Mouse (Mus musculus) liver, embryonic 15.5 days (tissue): ENCODE results near the gene Kcnk16. TPM values are rescaled to one million over a fixed set of nuclear protein-coding genes. Genes with fewer than 3 reads are reported as not detected.

ENCODE experiments used
- ATAC-seq: fragments of 200-750 bp; cut with Nextera tagmentation; 2 replicates; pipeline ENCODE4 v1.8.0; 2017; ENCODE audit warnings: moderate number of reproducible peaks, mild to moderate bottlenecking, moderate library complexity; ENCODE audit not compliant: insufficient read depth
- H3K27ac ChIP-seq: fragments of 300-500 bp; sonication (generic); replicated peaks from 2 replicates; pipeline ENCODE4 v1.5.1; 2015; ENCODE audit warnings: mild to moderate bottlenecking, inconsistent platforms
- H3K27me3 ChIP-seq: fragments of 300-500 bp; sonication (generic); 2 replicates; pipeline ENCODE4 v1.6.1; 2015; ENCODE audit warnings: mild to moderate bottlenecking, inconsistent platforms
- H3K36me3 ChIP-seq: fragments of 300-500 bp; sonication (generic); replicated peaks from 2 replicates; pipeline ENCODE4 v1.6.1; 2015; ENCODE audit warnings: moderate library complexity, mild to moderate bottlenecking, inconsistent platforms
- H3K4me1 ChIP-seq: fragments of 300-500 bp; sonication (generic); replicated peaks from 2 replicates; pipeline ENCODE4 v1.6.1; 2015; ENCODE audit warnings: inconsistent platforms
- H3K4me2 ChIP-seq: fragments of 300-500 bp; sonication (generic); 2 replicates; pipeline ENCODE4 v1.6.1; 2015; ENCODE audit warnings: moderate library complexity, mild to moderate bottlenecking, inconsistent platforms
- H3K4me3 ChIP-seq: fragments of 300-500 bp; sonication (generic); replicated peaks from 2 replicates; pipeline ENCODE4 v1.5.1; 2015; ENCODE audit warnings: mild to moderate bottlenecking, inconsistent platforms
- H3K9ac ChIP-seq: fragments of 300-500 bp; sonication (generic); 2 replicates; pipeline ENCODE4 v1.6.1; 2015; ENCODE audit warnings: moderate library complexity, mild to moderate bottlenecking, inconsistent platforms
- H3K9me3 ChIP-seq: fragments of 300-500 bp; sonication (generic); replicated peaks from 2 replicates; pipeline ENCODE4 v1.6.1; 2016; ENCODE audit warnings: inconsistent platforms
- WGBS: fragments of 180-500 bp; shearing (Covaris S2); methylation state at CpG from one replicate; pipeline ENCODE4 v1.1.7; 2015; ENCODE audit warnings: mixed read lengths; ENCODE audit not compliant: insufficient replicate concordance; 5-methylcytosine and 5-hydroxymethylcytosine counted together
- polyA plus RNA-seq: library from polyadenylated mRNA; unstranded; fragments of >200 nt; fragmentation: Nextera tagmentation; extraction: Ambion mirVana; gene quantifications from 2 replicates; pipeline ENCODE4 v1.2.1, GENCODE M21; 2015

Kcnk16 gene
- polyA plus RNA-seq, 1 experiment from 2014 or later: 11.3 TPM

DNA sequence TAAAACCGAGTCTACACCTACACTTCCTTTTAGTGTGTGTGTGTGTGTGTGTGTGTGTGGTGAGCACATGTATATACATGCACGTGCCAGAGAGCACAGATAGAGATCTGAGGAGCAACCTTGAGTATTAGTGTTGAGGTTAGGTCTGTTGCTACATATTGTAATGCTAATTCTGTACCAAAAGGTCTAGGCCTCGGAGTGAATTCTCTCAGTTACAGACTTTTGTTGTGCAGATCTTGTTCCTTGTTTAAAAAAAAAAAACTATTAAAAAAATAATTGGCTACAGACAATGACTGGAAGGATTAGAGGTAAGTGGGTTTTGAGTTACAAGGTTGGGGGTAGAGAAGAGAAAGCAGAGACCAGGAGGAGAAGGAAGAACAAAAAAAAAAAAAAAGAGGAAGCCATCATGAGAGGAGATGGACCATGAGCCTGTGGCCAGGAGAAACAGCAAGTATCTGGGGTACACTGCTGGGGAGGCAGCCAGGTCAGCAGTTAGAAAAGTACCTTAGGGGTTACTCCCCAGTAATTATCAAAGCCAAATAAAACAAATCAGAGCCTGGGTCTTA, 51.6 kb downstream of the Kcnk16 start:
- no peak for ATAC-seq
- Histone ChIP-seq H3K36me3 (no peaks in the 10 kb centered on the region), H3K4me3 (no peak overlapping the region), H3K27me3 (no peaks in the 10 kb centered on the region), H3K9me3 (no peaks in the 10 kb centered on the region), H3K4me1 (0 out of 2 replicates have a peak, but pooled peaks cover 9% of the 10 kb centered on the region), H3K27ac (no peak overlapping the region), H3K9ac (no peak overlapping the region), H3K4me2 (no peak overlapping the region)
- 30% methylated on average over 3 of the region's 3 CpGs for WGBS

DNA sequence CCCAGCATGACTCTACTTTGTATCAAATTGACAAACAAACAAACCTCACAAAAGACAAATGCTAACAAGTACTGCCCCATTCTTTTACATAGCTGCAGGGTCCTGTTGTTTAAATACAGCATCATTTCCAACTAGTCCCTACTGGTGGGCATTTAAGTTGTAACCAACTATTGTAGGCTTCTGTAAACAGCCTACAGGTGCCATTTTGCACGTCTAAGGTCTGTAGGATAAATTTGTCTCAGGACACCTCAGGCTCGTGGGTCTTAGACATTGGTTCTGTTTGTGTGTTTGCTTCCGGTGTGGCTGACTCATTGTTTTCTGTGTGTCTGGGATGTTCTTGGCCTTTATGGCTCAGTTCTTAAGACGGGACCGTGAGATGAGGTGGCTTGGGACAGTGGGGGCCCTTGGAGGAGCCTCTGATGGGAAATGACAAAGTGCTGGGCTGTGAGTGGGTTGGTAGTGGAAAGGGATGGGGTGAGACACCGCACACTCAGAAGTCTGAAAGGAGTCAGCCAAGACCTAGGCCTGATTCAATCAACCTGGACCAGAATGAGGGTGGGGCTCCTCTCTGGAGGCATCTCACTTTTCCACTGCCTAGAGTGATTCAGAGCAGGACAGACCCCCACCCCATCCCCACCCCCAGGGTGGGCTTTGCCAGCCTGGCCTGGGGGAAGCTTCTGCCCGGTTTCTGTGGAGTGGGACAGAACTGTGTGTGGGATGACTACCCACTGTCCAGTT, 52.3 kb downstream of the Kcnk16 start:
- H3K27ac ChIP-seq: no peak overlapping the region
- peaks cover 13% of the 10 kb centered on the region; the same call in 1 of the 2 replicates for H3K4me1 ChIP-seq
- H3K9me3 ChIP-seq: no peaks in the 10 kb centered on the region
- no peak overlapping the region for H3K9ac ChIP-seq
- H3K36me3 ChIP-seq: no peaks in the 10 kb centered on the region
- H3K4me3 ChIP-seq: no peak overlapping the region
- no peak overlapping the region for H3K4me2 ChIP-seq
- no peak for ATAC-seq
- 62% methylated on average over 7 of the region's 7 CpGs for WGBS
- no peaks in the 10 kb centered on the region for H3K27me3 ChIP-seq

DNA sequence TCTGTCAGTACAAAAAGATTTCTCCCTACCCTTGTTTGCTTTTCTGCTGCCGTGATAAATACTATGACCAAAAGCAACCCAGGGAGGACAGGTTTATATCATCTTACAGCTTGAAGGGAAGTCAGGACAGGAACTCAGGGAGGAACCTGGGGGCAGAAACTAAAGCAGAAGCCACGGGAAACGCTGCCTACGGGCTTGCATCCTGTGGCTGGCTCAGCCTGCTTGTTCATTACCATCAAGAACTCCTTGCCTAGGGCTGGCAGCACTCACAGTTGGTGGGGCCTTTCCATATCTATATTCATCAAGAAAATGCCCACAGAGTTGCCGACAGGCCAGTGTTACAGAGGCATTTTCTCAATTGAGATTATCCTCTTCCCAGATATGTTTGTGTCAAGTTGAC, 53.2 kb downstream of the Kcnk16 start:
- Histone ChIP-seq H3K4me3 (no peak overlapping the region), H3K4me2 (no peak overlapping the region), H3K27ac (no peak overlapping the region), H3K27me3 (no peaks in the 10 kb centered on the region), H3K9ac (no peak overlapping the region), H3K9me3 (no peaks in the 10 kb centered on the region), H3K4me1 (peaks cover 18% of the 10 kb centered on the region; the same call in 1 of the 2 replicates), H3K36me3 (no peaks in the 10 kb centered on the region)
- WGBS: 11% methylated on average over 5 of the region's 5 CpGs
- ATAC-seq: no peak

DNA sequence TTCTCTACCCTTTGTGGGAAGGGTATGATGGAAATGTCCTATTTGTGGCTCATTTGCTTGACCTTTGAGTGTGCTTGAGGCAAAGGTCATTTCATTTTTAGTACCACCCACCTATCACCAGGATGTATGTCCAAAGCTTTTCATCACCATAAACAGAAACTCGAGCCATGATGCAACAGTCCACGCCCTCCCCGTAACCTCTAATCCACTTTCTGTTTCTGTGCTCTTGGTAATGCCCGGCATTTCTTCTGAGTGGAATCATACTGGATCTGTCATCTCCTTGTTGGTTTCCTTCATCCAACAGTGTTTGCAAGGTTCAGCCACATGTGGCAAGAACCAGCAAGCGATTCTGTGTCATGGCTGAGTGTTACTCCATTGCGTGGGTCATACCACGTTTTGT, 54.9 kb downstream of the Kcnk16 start:
- Histone ChIP-seq H3K4me2 (no peak overlapping the region), H3K36me3 (no peaks in the 10 kb centered on the region), H3K4me3 (no peak overlapping the region), H3K9me3 (no peaks in the 10 kb centered on the region), H3K27ac (no peak overlapping the region), H3K9ac (no peak overlapping the region), H3K27me3 (no peaks in the 10 kb centered on the region), H3K4me1 (peaks cover 27% of the 10 kb centered on the region)
- 59% methylated on average over 7 of the region's 7 CpGs for WGBS
- ATAC-seq: no peak

DNA sequence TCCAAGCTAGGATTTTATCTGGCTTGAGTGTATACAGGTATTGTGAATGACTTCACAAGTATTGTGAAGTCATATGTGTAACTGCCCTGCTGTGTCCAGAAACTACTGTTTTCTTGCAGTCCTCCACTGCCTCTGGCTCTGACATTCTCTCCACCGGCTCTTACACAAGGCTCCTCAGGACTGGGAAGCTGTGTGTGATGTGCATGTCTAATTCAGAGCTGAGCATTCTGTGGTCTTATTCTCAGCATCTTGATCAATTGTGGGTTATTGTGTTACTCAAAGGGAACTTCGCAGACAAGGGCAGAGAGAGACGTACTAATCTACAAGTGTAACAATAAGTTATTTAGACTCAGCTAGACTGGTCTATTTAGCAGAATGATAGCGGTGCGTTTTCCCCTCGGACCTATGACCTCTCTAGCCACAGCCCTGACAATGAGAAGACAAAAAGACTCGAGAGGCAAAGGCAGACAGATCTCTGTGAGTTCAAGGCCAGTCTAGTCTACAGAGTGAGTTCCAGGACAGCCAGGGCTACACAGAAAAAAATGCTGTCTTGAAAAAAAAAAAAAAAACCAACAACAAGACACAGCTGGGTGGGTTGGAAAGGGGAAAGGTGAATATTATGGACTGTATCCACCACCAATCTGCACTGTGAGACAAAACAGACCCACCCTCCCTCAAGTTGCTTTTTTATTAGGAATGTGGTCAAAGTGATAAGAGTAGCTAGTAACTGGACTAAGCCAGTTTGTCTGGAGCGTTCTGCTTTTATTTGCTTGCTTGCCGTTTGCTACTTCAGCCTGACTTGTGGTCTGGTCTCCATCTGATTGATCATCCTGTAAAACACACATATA, 57.0 kb downstream of the Kcnk16 start:
- ATAC-seq: no peak
- no peak overlapping the region for H3K4me2 ChIP-seq
- no peaks in the 10 kb centered on the region for H3K36me3 ChIP-seq
- H3K27ac ChIP-seq: no peak overlapping the region
- H3K27me3 ChIP-seq: no peaks in the 10 kb centered on the region
- H3K4me1 ChIP-seq: peaks cover 37% of the 10 kb centered on the region
- no peak overlapping the region for H3K4me3 ChIP-seq
- no peak overlapping the region for H3K9ac ChIP-seq
- WGBS: 49% methylated on average over 9 of the region's 9 CpGs
- H3K9me3 ChIP-seq: no peaks in the 10 kb centered on the region

Other genes starting within 250 kb of the Kcnk16 start
- gene Saysd1, start 130.7 kb downstream of the Kcnk16 start, polyA plus RNA-seq: 3.8 and 4.1 TPM in 2 replicates
- gene Kcnk5, start 87.4 kb downstream of the Kcnk16 start, polyA plus RNA-seq: 5.0 and 5.1 TPM in 2 replicates
- 4.5 and 5.0 TPM in 2 replicates for gene Nudt13, start 25.5 kb upstream of the Kcnk16 start, polyA plus RNA-seq
- gene Ecd, start 78.9 kb upstream of the Kcnk16 start, polyA plus RNA-seq: 25.3 and 26.8 TPM in 2 replicates
- gene Fam149b, start 79.0 kb upstream of the Kcnk16 start, polyA plus RNA-seq: 7.5 and 8.5 TPM in 2 replicates
- gene Dnajc9, start 119.7 kb upstream of the Kcnk16 start, polyA plus RNA-seq: 111 and 114 TPM in 2 replicates
- 42.7 and 48.3 TPM in 2 replicates for gene Mrps16, start 124.4 kb upstream of the Kcnk16 start, polyA plus RNA-seq
- gene Cfap70, start 183.0 kb upstream of the Kcnk16 start, polyA plus RNA-seq: not detected in 2 replicates
- gene Anxa7, start 210.9 kb upstream of the Kcnk16 start, polyA plus RNA-seq: 41.2 and 41.5 TPM in 2 replicates
- 0.44 and 0.48 TPM in 2 replicates for gene Mss51, start 227.7 kb upstream of the Kcnk16 start, polyA plus RNA-seq